Mouse (Mus musculus) kidney, adult 2 months (tissue): Measurements from ENCODE around the gene Wnt2.

Experiments
- CTCF ChIP-seq: fragments of 200-500 bp; conservative IDR thresholded peaks from 2 replicates; pipeline ENCODE4 v1.5.1; 2011; ENCODE audit warnings: low read depth, mild to moderate bottlenecking, control low read depth, low read length, moderate library complexity, mixed read lengths; ENCODE audit not compliant: insufficient read depth, insufficient read length
- POLR2A ChIP-seq: fragments of 200-500 bp; IDR thresholded peaks from one replicate; pipeline ENCODE4 v1.6.1; 2011; ENCODE audit warnings: low read depth, low read length, control low read depth

- TF ChIP-seq CTCF (no peak), POLR2A (no peak)
These were observed 56.0 kb downstream of the Wnt2 start for GRCm38 (mm10) chr6:17974416-17974815.
